Mouse (Mus musculus) kidney, postnatal 0 days (tissue): ENCODE data around the gene Gm29666. TPM values are rescaled to one million over a fixed set of nuclear protein-coding genes. Genes with fewer than 3 reads are reported as not detected.
"Not testable (repeated sequence)": the region's sequence is repeated elsewhere in the genome, so short reads cannot be mapped to it uniquely, and the experiment has no call there.

ENCODE experiments used
- ATAC-seq: fragments of 200-750 bp; cut with Nextera tagmentation; replicated peaks from 2 replicates; pipeline ENCODE4 v1.8.0; 2017; ENCODE audit warnings: low read depth, moderate number of reproducible peaks, moderate TSS enrichment, moderate library complexity; ENCODE audit not compliant: low FRiP score
- DNase-seq: peaks from one replicate; pipeline ENCODE4 v3.0.0-alpha.2; 2016; ENCODE audit warnings: low spot score
- H3K27ac ChIP-seq: fragments of 300-500 bp; sonication (generic); 2 replicates; pipeline ENCODE4 v1.5.1; 2014; ENCODE audit warnings: mild to moderate bottlenecking
- H3K27me3 ChIP-seq: fragments of 300-500 bp; sonication (generic); 2 replicates; pipeline ENCODE4 v1.6.1; 2014; ENCODE audit warnings: low read length, mixed read lengths; ENCODE audit not compliant: insufficient read depth
- H3K36me3 ChIP-seq: fragments of 300-500 bp; sonication (generic); 2 replicates; pipeline ENCODE4 v1.6.1; 2014; ENCODE audit warnings: low read length, mixed read lengths; ENCODE audit not compliant: insufficient read depth
- H3K4me1 ChIP-seq: fragments of 300-500 bp; sonication (generic); replicated peaks from 2 replicates; pipeline ENCODE4 v1.6.1; 2014; ENCODE audit warnings: antibody characterized with exemption, low read length, mixed read lengths; ENCODE audit not compliant: insufficient read depth
- H3K4me2 ChIP-seq: fragments of 300-500 bp; sonication (generic); 2 replicates; pipeline ENCODE4 v1.6.1; 2014; ENCODE audit warnings: mild to moderate bottlenecking, low read length, moderate library complexity, mixed read lengths
- H3K4me3 ChIP-seq: fragments of 300-500 bp; sonication (generic); replicated peaks from 2 replicates; pipeline ENCODE4 v1.5.1; 2014; ENCODE audit warnings: low read depth, low read length
- H3K9ac ChIP-seq: fragments of 300-500 bp; sonication (generic); 2 replicates; pipeline ENCODE4 v1.6.1; 2014; ENCODE audit warnings: low read depth, low read length
- H3K9me3 ChIP-seq: fragments of 300-500 bp; sonication (generic); replicated peaks from 2 replicates; pipeline ENCODE4 v1.6.1; 2016; ENCODE audit warnings: low read length, inconsistent platforms, mixed read lengths
- CTCF ChIP-seq: IDR thresholded peaks from 2 replicates; pipeline ENCODE4 v1.5.1; 2016; ENCODE audit warnings: antibody characterized with exemption, low read depth, mild to moderate bottlenecking, moderate library complexity
- WGBS: fragments of 180-500 bp; shearing (Covaris S2); extraction: QIAGEN DNeasy Blood & Tissue Kit; methylation state at CpG from one replicate; pipeline ENCODE4 v1.1.7; 2014; 5-methylcytosine and 5-hydroxymethylcytosine counted together
- polyA plus RNA-seq: library from polyadenylated mRNA; unstranded; fragments of >200 nt; fragmentation: Nextera tagmentation; extraction: Ambion mirVana; gene quantifications from 2 replicates; pipeline ENCODE4 v1.2.1, GENCODE M21; 2015

Gm29666 gene
- polyA plus RNA-seq, 1 experiment from 2014 or later: 0.25 TPM

DNA sequence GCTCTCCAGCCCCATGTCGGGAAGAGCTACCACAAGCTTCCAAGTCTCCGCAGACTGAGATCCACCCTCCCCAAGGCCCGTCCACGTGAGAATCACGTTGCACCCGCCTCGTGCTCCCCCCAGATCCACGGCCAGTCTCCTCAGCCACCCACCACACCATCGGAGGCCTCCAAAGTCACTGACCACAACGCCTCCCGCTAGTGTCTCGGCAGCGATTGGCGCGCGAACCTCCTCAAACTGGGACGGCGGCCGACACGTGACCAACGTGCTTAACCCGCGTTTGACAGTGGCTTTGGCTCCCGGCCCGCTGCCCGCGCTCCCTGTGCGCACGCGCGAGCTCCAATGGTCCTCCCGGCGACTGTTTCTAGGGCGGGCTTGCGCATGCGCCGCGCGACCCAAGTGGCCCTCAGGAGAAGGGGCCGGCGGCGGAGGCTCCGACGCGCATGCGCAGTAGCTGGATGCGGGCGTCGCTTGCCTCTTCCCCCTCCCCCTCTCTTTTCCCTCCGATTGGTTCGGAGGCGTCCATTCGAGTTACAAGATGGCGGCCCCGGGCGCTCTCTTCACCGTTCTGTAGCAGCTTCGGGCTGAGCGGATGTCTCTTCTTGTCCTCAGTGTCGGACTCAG, 3.2 kb upstream of the Gm29666 start, which contains the start of gene Nup50:
Gene Nup50, plus strand, starts transcription at position 528 of the 624 bp plus-strand sequence.
- Histone ChIP-seq H3K27me3 (no peaks in the 10 kb centered on the region), H3K27ac (peak within 1 kb of the TSS; percentile 92), H3K4me3 (peak within 1 kb of the TSS; percentile 82), H3K4me2 (peak within 1 kb of the TSS; percentile 77), H3K9ac (peak within 1 kb of the TSS; percentile 96), H3K4me1 (0 out of 2 replicates have a peak, but pooled peaks cover 9% of the 10 kb centered on the region), H3K36me3 (0 out of 2 replicates have a peak, but pooled peaks cover 5% of the 10 kb centered on the region), H3K9me3 (no peaks in the 10 kb centered on the region)
- under 1% methylated on average over 58 of the region's 60 CpGs for WGBS
- peak; percentile 88 for ATAC-seq
- DNase-seq: peak; percentile 99
- TF ChIP-seq CTCF: no peak

GRCm38 (mm10) chr15:84913201-84913600, 6.6 kb downstream of the Gm29666 start:
- no peak overlapping the region for H3K27ac ChIP-seq
- no peaks in the 10 kb centered on the region for H3K27me3 ChIP-seq
- H3K36me3 ChIP-seq: no peaks in the 10 kb centered on the region
- ATAC-seq (no peak), DNase-seq (no peak)
- H3K4me2 ChIP-seq: no peak overlapping the region
- no peak overlapping the region for H3K9ac ChIP-seq
- H3K4me1 ChIP-seq: no peaks in the 10 kb centered on the region
- H3K4me3 ChIP-seq: no peak overlapping the region
- TF ChIP-seq CTCF: no peak
- WGBS: 88% methylated on average over 3 of the region's 3 CpGs
- H3K9me3 ChIP-seq: no peaks in the 10 kb centered on the region

GRCm38 (mm10) chr15:84903843-84904385, 15.9 kb downstream of the Gm29666 start:
- H3K4me3 ChIP-seq: no peak overlapping the region
- no peak for DNase-seq
- H3K4me2 ChIP-seq: no peak overlapping the region
- H3K36me3 ChIP-seq: no peaks in the 10 kb centered on the region
- no peaks in the 10 kb centered on the region for H3K4me1 ChIP-seq
- ATAC-seq: no peak
- no peaks in the 10 kb centered on the region for H3K9me3 ChIP-seq
- no peak overlapping the region for H3K27ac ChIP-seq
- H3K27me3 ChIP-seq: no peaks in the 10 kb centered on the region
- no peak for TF ChIP-seq CTCF
- WGBS: 69% methylated on average over 7 of the region's 7 CpGs
- no peak overlapping the region for H3K9ac ChIP-seq

DNA sequence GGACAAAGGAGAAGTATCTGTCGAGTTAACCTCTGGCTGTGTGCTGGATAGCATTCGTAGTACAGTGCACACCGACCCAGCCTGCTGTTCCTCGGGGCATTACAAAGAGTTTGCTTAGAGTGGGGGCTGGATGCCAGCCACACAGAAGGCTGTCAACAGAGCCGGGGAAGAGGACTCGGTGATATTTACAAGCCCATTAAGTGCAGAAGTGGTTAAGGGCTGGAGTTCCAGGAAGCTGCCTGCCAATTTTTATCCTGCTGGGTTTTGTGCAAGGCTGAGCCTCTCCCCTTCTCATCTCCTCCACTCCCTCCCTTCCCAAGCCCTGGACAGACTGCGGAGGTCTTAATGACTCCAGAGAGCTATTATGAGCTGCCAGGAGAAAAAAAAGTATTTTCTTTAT, 21.8 kb downstream of the Gm29666 start:
- H3K36me3 ChIP-seq: no peaks in the 10 kb centered on the region
- ATAC-seq: no peak
- 11% methylated on average over 7 of the region's 7 CpGs for WGBS
- no peak overlapping the region for H3K4me2 ChIP-seq
- DNase-seq: peak; percentile 7
- no peaks in the 10 kb centered on the region for H3K27me3 ChIP-seq
- H3K9me3 ChIP-seq: no peaks in the 10 kb centered on the region
- no peak overlapping the region for H3K4me3 ChIP-seq
- no peaks in the 10 kb centered on the region for H3K4me1 ChIP-seq
- no peak overlapping the region for H3K9ac ChIP-seq
- no peak for TF ChIP-seq CTCF
- H3K27ac ChIP-seq: no peak overlapping the region

DNA sequence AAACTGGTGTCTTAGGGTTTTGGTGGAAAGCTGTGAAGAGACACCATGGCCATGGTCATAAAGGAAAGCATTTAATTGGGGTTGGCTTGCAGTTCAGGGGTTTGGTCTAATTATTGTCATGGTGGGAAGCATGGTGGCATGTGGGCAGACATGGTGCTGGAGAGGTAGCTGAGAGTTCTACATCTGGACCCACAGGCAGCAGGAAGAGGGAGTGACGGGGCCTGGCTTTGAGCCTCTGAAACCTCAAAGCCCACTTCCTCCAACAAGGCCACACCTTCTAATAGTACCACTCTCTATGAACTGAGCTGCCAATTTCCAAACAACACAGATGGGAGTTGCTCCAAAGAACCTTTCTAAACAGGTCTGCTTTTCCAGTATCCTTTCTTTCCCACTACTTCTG, 23.2 kb downstream of the Gm29666 start:
- no peak for TF ChIP-seq CTCF
- no peak for ATAC-seq
- Histone ChIP-seq H3K4me1 (no peaks in the 10 kb centered on the region), H3K9me3 (no peaks in the 10 kb centered on the region), H3K27ac (no peak overlapping the region), H3K36me3 (no peaks in the 10 kb centered on the region), H3K4me2 (no peak overlapping the region), H3K4me3 (no peak overlapping the region), H3K27me3 (no peaks in the 10 kb centered on the region), H3K9ac (no peak overlapping the region)
- DNase-seq: no peak
- 70% methylated on average over 1 of the region's 1 CpGs for WGBS

DNA sequence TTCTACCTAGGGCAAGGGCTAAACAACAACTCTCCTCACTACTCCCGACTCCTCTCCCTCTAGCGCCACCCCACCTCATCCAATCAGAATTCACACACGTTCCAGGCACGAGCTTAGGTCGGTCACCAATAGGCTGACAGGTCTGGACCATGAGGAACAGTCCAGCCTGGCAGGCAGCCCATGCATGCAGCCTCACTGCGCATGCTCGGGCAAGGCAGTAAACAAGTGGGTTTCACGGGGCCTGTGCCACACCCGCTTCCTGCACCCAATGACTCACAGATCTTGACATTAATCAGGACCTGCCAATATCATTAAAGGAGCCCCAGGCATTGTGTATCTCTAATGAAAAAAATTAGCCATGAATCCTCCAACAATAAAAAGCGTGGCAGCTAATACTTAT, 23.6 kb downstream of the Gm29666 start:
- not testable (repeated sequence) for H3K4me1 ChIP-seq, H3K4me2 ChIP-seq, H3K4me3 ChIP-seq, H3K36me3 ChIP-seq, DNase-seq, H3K9ac ChIP-seq, H3K27ac ChIP-seq, H3K27me3 ChIP-seq, H3K9me3 ChIP-seq, ATAC-seq
- WGBS: 70% methylated on average over 10 of the region's 10 CpGs
